Mouse (Mus musculus): ENCODE measurements around the gene Isca2.

GRCm38 (mm10) chr12:84806010-84806409, 33.0 kb downstream of the Isca2 start:
- TF ChIP-seq CTCF (IDR thresholded peaks at IDR 0.05; ENCODE audit: low read depth) = no peak
- TF ChIP-seq EP300 (IDR thresholded peaks at IDR 0.05; ENCODE audit: low read depth) = no peak

Data from heart, postnatal 0 days (tissue).